In the genomic region with DNA sequence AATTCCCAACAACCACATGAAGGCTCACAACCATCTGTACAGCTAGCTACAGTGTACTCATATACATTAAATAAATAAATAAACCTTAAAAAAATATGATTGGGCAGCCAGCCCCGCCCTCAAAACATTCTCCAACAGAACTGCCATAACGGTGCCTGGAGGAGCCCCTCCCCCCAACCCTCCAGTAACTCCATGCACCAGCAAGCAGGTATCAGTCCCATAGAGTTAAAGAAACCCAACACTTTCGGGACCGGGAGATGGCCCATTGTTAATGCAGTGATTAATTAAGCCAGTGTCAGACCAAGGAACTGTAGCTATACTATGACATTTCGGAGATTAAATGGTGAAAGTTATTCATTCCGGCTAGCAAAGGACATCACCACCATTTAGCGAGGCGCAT, we compare ENCODE assay signal across 8 mouse cellular contexts. TPM values are rescaled to one million over a fixed set of nuclear protein-coding genes. Genes with fewer than 3 reads are reported as not detected.
DNase-seq lines count a peak whose midpoint lies in the region; ATAC-seq and TF ChIP-seq lines count a peak whose summit lies in the region.

No protein-coding gene starts in this region.

- H3K4me1 ChIP-seq in heart, embryonic 11.5 days (ENCODE audit: control insufficient read depth, insufficient read depth, low read length): peaks cover 7% of the 10 kb centered on the region; the same call in 1 of the 2 replicates
- peaks cover 56% of the 10 kb centered on the region for H3K4me1 ChIP-seq in G1E (ENCODE audit: insufficient read depth, low read depth, low read length)
- H3K4me1 ChIP-seq in forebrain, postnatal 0 days (ENCODE audit: insufficient read depth): peaks cover 7% of the 10 kb centered on the region; the same call in 1 of the 2 replicates
- peaks cover 16% of the 10 kb centered on the region for H3K4me1 ChIP-seq in liver, embryonic 16.5 days (ENCODE audit: control insufficient read depth, low read depth, low read length)

- H3K27ac ChIP-seq in heart, embryonic 11.5 days (ENCODE audit: low read depth, low read length): no peak overlapping the region
- H3K27ac ChIP-seq in forebrain, postnatal 0 days (ENCODE audit: low read depth, low read length): peak overlapping the region; percentile 89; the same call in 1 of the 2 replicates
- no peak overlapping the region for H3K27ac ChIP-seq in liver, embryonic 16.5 days (ENCODE audit: low read length)

- H3K9me3 ChIP-seq in heart, embryonic 11.5 days (replicated peaks; ENCODE audit: control insufficient read depth, low read length): no peaks in the 10 kb centered on the region
- H3K9me3 ChIP-seq in G1E (replicated peaks): no peaks in the 10 kb centered on the region
- no peaks in the 10 kb centered on the region for H3K9me3 ChIP-seq in forebrain, postnatal 0 days (ENCODE audit: low read length)
- H3K9me3 ChIP-seq in liver, embryonic 16.5 days (replicated peaks; ENCODE audit: control insufficient read depth, low read length): no peaks in the 10 kb centered on the region

- H3K27me3 ChIP-seq in heart, embryonic 11.5 days (ENCODE audit: control insufficient read depth, insufficient read depth, low read length): no peaks in the 10 kb centered on the region
- no peaks in the 10 kb centered on the region; the same call in 1 of the 2 replicates for H3K27me3 ChIP-seq in G1E (ENCODE audit: insufficient read depth, low read length)
- no peaks in the 10 kb centered on the region for H3K27me3 ChIP-seq in forebrain, postnatal 0 days (ENCODE audit: insufficient read depth, low read length)
- no peaks in the 10 kb centered on the region for H3K27me3 ChIP-seq in liver, embryonic 16.5 days (ENCODE audit: control insufficient read depth, insufficient read depth, low read depth, low read length)

- no peak for TF ChIP-seq CTCF in G1E (IDR thresholded peaks at IDR 0.05; ENCODE audit: low read depth, low read length)
- TF ChIP-seq CTCF in forebrain, postnatal 0 days (IDR thresholded peaks at IDR 0.05; ENCODE audit: low read depth): no peak

- no peak for DNase-seq in heart, postnatal 4 days
- DNase-seq in G1E (ENCODE audit: low spot score): no peak
- DNase-seq in forebrain, postnatal 0 days: no peak
- no peak for DNase-seq in adrenal gland, adult 8-10 months
- DNase-seq in gastrocnemius, postnatal 4 days (ENCODE audit: low spot score in 2 of 2): no peak
- no peak for DNase-seq in thymus, postnatal 36 days

- WGBS in heart, embryonic 11.5 days (ENCODE audit: insufficient replicate concordance): 14% methylated on average over 8 of the region's 8 CpGs
- 15% methylated on average over 8 of the region's 8 CpGs for WGBS in forebrain, postnatal 0 days
- WGBS in liver, embryonic 16.5 days (ENCODE audit: insufficient replicate concordance): 11% methylated on average over 8 of the region's 8 CpGs

- no peak for ATAC-seq in heart, embryonic 11.5 days (replicated peaks; ENCODE audit: insufficient number of reproducible peaks, low FRiP score, low TSS enrichment)
- ATAC-seq in G1E (ENCODE audit: extremely low read depth, insufficient number of reproducible peaks, low FRiP score, poor library complexity, severe bottlenecking): no peak
- ATAC-seq in forebrain, postnatal 0 days: no peak
- no peak for ATAC-seq in liver, embryonic 16.5 days (ENCODE audit: low read depth)

- H3K4me3 ChIP-seq in heart, embryonic 11.5 days (ENCODE audit: low read depth, low read length): peak overlapping the region; percentile 97
- H3K4me3 ChIP-seq in G1E (ENCODE audit: low read depth, low read length): peak overlapping the region; percentile 97
- H3K4me3 ChIP-seq in forebrain, postnatal 0 days (ENCODE audit: low read depth, low read length): peak overlapping the region; percentile 92
- peak overlapping the region; percentile 89 for H3K4me3 ChIP-seq in liver, embryonic 16.5 days (ENCODE audit: low read depth, low read length)

- peak overlapping the region; percentile 79 for H3K9ac ChIP-seq in heart, embryonic 11.5 days (ENCODE audit: low read depth, low read length)
- peak overlapping the region; percentile 92 for H3K9ac ChIP-seq in forebrain, postnatal 0 days
- H3K9ac ChIP-seq in liver, embryonic 16.5 days (ENCODE audit: low read depth, low read length): peak overlapping the region; percentile 76

- peak overlapping the region; percentile 81 for H3K4me2 ChIP-seq in heart, embryonic 11.5 days
- H3K4me2 ChIP-seq in forebrain, postnatal 0 days (ENCODE audit: low read depth): peak overlapping the region; percentile 72
- H3K4me2 ChIP-seq in liver, embryonic 16.5 days (ENCODE audit: low read depth, low read length): peak overlapping the region; percentile 89

- H3K36me3 ChIP-seq in heart, embryonic 11.5 days (ENCODE audit: control insufficient read depth, insufficient read depth, low read length): peaks cover 24% of the 10 kb centered on the region
- H3K36me3 ChIP-seq in G1E (replicated peaks): peaks cover 45% of the 10 kb centered on the region
- peaks cover 37% of the 10 kb centered on the region for H3K36me3 ChIP-seq in forebrain, postnatal 0 days (ENCODE audit: insufficient read depth)
- H3K36me3 ChIP-seq in liver, embryonic 16.5 days (ENCODE audit: control insufficient read depth, insufficient read depth): peaks cover 20% of the 10 kb centered on the region

RNA-seq across cellular contexts. Expression of a gene that starts 1.0 kb away (rescaled TPM):
- 176 and 204 TPM in 2 replicates for polyA plus RNA-seq in heart, embryonic 11.5 days (2014; fragmentation: Nextera tagmentation; extraction: Ambion mirVana)
- total RNA-seq in heart, postnatal 4 days (2021): 100 to 1,000 TPM; 132 to 138 TPM
- total RNA-seq in G1E (2014; fragmentation: Nextera tagmentation): 172 and 189 TPM in 2 replicates
- 423 and 464 TPM in 2 replicates for total RNA-seq in G1E (2017)
- 372 and 420 TPM in 2 replicates for polyA plus RNA-seq in G1E (2012)
- 256 TPM in 2 replicates for total RNA-seq in forebrain, postnatal 0 days (2014; rRNA removed)
- 401 and 455 TPM in 2 replicates for polyA plus RNA-seq in forebrain, postnatal 0 days (2015; fragmentation: Nextera tagmentation; extraction: Ambion mirVana)
- 101 and 105 TPM in 2 replicates for polyA plus RNA-seq in liver, embryonic 16.5 days (2015; fragmentation: Nextera tagmentation; extraction: Ambion mirVana)
- total RNA-seq in adrenal gland, adult 8-10 months (2022): 100 to 1,000 TPM; 215 to 262 (median 251) TPM
- total RNA-seq in gastrocnemius, postnatal 4 days (2021): 100 to 1,000 TPM; 113 to 119 TPM

RNA-seq across cellular contexts. Expression of a gene that starts 13.6 kb away (rescaled TPM):
- polyA plus RNA-seq in heart, embryonic 11.5 days (2014; fragmentation: Nextera tagmentation; extraction: Ambion mirVana): 122 and 123 TPM in 2 replicates
- total RNA-seq in heart, postnatal 4 days (2021): 10 to 100 TPM; 42.8 to 45.3 TPM
- total RNA-seq in G1E (2014; fragmentation: Nextera tagmentation) (33.7 and 47.1 TPM in 2 replicates), G1E (2017) (251 and 260 TPM in 2 replicates)
- 20.0 and 40.3 TPM in 2 replicates for polyA plus RNA-seq in G1E (2012)
- 55.2 and 59.0 TPM in 2 replicates for total RNA-seq in forebrain, postnatal 0 days (2014; rRNA removed)
- 147 and 190 TPM in 2 replicates for polyA plus RNA-seq in forebrain, postnatal 0 days (2015; fragmentation: Nextera tagmentation; extraction: Ambion mirVana)
- polyA plus RNA-seq in liver, embryonic 16.5 days (2015; fragmentation: Nextera tagmentation; extraction: Ambion mirVana): 93.9 and 102 TPM in 2 replicates
- 100 to 1,000 TPM; 276 to 340 (median 329) TPM for total RNA-seq in adrenal gland, adult 8-10 months (2022)
- total RNA-seq in gastrocnemius, postnatal 4 days (2021): 10 to 100 TPM; 46.6 to 52.1 TPM

RNA-seq across cellular contexts. Expression of a gene that starts 52.9 kb away (rescaled TPM):
- polyA plus RNA-seq in heart, embryonic 11.5 days (2014; fragmentation: Nextera tagmentation; extraction: Ambion mirVana): 4.2 and 4.3 TPM in 2 replicates
- 1 to 10 TPM; 6.8 to 8.5 TPM for total RNA-seq in heart, postnatal 4 days (2021)
- total RNA-seq in G1E (2014; fragmentation: Nextera tagmentation) (33.6 and 36.2 TPM in 2 replicates), G1E (2017) (44.6 and 47.1 TPM in 2 replicates)
- polyA plus RNA-seq in G1E (2012): 20.8 and 23.0 TPM in 2 replicates
- 30.5 and 43.6 TPM in 2 replicates for total RNA-seq in forebrain, postnatal 0 days (2014; rRNA removed)
- polyA plus RNA-seq in forebrain, postnatal 0 days (2015; fragmentation: Nextera tagmentation; extraction: Ambion mirVana): 20.0 and 30.7 TPM in 2 replicates
- polyA plus RNA-seq in liver, embryonic 16.5 days (2015; fragmentation: Nextera tagmentation; extraction: Ambion mirVana): 5.4 and 6.4 TPM in 2 replicates
- total RNA-seq in adrenal gland, adult 8-10 months (2022): 10 to 100 TPM; 31.7 to 46.1 (median 42.1) TPM
- total RNA-seq in gastrocnemius, postnatal 4 days (2021): 1 to 10 TPM; 7.9 to 8.2 TPM

RNA-seq across cellular contexts. Expression of a gene that starts 59.6 kb away (rescaled TPM):
- polyA plus RNA-seq in heart, embryonic 11.5 days (2014; fragmentation: Nextera tagmentation; extraction: Ambion mirVana): 32.4 and 36.1 TPM in 2 replicates
- 100 to 1,000 TPM; 242 to 263 TPM for total RNA-seq in heart, postnatal 4 days (2021)
- total RNA-seq in G1E (2014; fragmentation: Nextera tagmentation): 1.2 and 2.3 TPM in 2 replicates
- 1.9 and 2.3 TPM in 2 replicates for total RNA-seq in G1E (2017)
- polyA plus RNA-seq in G1E (2012): 2.9 and 3.0 TPM in 2 replicates
- 72.9 and 94.9 TPM in 2 replicates for total RNA-seq in forebrain, postnatal 0 days (2014; rRNA removed)
- 72.4 and 101 TPM in 2 replicates for polyA plus RNA-seq in forebrain, postnatal 0 days (2015; fragmentation: Nextera tagmentation; extraction: Ambion mirVana)
- 20.6 and 26.8 TPM in 2 replicates for polyA plus RNA-seq in liver, embryonic 16.5 days (2015; fragmentation: Nextera tagmentation; extraction: Ambion mirVana)
- 100 to 1,000 TPM; 228 to 370 (median 267) TPM for total RNA-seq in adrenal gland, adult 8-10 months (2022)
- total RNA-seq in gastrocnemius, postnatal 4 days (2021): 100 to 1,000 TPM; 231 to 259 TPM
